Mouse (Mus musculus) ES-E14 (cell line): ENCODE data around the gene Inca1.

Experiments used
- HCFC1 ChIP-seq: IDR thresholded peaks from 2 replicates; pipeline ENCODE4 v1.6.1; 2012; ENCODE audit warnings: low read length, inconsistent platforms, borderline replicate concordance; ENCODE audit not compliant: insufficient read depth
- ZNF384 ChIP-seq: IDR thresholded peaks from 2 replicates; pipeline ENCODE4 v1.6.1; 2012; ENCODE audit warnings: low read depth, low read length, inconsistent platforms

DNA sequence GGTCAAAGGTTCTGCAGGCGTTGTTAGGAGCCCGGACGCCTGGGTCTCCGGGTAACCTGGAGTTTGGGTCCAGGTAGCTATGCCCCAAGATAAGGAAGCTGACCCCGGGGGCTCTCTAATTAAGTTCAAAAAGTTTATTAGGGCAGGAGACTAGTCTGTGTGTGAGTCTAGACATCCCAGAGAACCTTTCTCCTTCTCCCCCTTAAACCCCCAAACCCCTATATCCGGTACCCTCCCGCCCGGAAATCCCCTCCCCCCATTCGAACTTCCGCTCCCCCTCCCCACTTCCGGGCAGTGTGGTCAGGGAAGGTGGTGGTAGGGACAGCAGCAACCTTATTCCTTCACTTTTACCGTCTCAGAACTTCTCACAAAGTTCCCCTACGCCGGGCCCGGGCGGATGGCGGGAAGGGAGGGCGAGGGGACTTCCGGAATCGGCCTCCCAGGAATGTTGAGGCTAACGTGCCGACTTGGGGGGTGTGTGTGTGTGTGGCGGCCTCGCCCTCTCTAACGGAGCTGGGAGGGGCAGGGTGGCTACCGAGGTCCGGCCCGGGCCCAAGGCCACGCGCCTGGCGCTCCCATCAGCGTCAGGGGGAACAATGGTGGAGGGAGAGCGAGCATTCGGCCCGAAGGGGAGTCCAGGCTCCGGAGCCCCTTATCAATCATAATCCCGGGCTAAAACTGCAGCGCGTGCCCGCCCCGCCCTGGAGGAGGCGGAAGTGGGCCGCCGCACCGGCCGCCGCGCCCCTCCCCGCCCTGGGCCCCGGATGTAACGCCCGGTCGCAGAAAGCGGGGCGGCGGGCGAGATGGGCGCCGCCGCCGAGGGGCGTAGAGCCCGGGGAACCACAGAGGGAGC is 46.4 kb downstream of the Inca1 start:
- no peak for TF ChIP-seq ZNF384
- no peak; the same call in 1 of the 2 replicates for TF ChIP-seq HCFC1
